Mouse (Mus musculus) urinary bladder, postnatal 36 days (tissue): ENCODE measurements at regions not wholly inside any gene's neighbourhood (a gene's known extent, or its start where the extent isn't known, plus 50 kb on each side); places are given as distances from the start of the nearest gene placed in this dataset.
"Not testable (repeated sequence)": the region's sequence is repeated elsewhere in the genome, so short reads cannot be mapped to it uniquely, and the experiment has no call there.

Source experiments
- DNase-seq, 2 experiments: peaks; one replicate each; pipeline ENCODE4 v3.0.0; 2022; ENCODE audit warnings: low spot score in 2 of 2, mixed read lengths in 1 of 2

DNA sequence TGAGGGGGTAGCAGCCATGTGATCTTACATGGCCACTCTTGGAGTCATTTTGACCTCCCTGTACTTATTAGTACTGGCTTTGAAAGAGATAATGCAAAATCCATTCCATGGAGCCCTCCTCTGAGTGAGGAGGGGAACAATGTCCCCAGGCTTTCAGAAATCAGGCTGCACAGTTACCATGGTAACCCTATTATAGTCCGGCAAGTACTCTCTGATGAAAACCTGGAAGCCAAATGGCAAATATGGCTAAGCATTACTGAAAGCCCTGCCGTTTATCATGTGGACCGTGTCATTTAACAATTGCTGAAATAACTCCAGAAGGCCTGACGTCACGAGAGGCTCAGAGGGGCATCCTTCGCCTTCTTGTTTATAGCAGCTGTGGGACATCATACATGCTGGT is 82.5 kb upstream of the Xcl1 start:
- DNase-seq, result no peak

DNA sequence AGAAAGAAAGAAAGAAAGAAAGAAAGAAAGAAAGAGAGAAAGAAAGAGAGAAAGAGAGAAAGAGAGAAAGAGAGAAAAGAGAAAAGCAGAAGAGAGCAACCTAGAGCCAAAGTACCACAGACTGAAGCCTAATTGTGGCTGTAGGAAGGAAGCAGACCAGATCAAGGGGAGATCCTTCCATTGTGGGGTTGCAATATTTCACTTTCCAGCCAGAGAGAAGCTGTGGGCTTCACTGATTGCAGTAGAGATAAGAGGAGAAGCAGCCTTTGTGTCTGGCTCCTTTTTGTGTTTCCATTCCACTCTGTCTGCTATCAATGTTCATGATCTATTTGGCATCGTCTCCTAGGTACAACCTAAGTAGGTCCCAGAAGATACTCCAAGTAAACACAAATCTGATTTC is 79.0 kb upstream of the Xcl1 start:
- DNase-seq, result no peak

DNA sequence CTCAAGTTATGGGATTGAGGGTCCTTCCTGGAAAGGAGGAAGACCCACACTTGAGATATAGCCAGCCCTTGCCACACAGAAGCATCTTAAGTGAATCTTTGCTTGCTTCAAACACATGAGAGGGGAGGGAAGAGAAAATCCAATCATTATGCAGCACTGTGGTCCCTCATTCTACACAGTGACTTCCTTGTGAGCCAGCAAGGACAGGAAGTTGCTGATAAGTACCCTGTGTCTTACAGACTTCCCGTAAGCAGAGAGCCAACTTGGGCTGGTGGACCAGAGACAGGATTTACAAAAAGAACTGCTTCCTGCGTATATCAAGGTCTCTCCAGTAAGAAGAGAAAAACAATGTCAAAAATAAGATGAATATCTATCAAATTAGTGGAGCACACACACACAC is 78.1 kb upstream of the Xcl1 start:
- no peak for DNase-seq

DNA sequence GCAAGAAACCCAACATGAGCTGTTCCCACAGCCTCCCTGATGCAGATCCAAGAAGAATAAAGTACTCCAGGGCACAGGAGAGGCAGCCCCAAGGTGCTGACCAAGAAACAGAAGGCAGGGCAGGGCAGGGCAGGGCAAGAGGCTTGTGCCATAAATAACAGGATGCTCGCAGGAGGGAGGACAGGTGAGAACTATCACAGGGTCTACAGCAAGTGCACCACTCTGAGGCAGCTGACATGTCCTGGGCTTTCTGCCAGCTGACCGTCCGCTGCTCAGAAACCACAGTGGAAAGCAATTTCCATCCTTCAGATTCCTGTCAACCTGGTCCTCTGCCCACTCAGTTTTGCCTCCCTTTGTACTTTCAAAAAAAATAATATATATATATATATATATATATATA is 77.0 kb upstream of the Xcl1 start:
- DNase-seq, result no peak

DNA sequence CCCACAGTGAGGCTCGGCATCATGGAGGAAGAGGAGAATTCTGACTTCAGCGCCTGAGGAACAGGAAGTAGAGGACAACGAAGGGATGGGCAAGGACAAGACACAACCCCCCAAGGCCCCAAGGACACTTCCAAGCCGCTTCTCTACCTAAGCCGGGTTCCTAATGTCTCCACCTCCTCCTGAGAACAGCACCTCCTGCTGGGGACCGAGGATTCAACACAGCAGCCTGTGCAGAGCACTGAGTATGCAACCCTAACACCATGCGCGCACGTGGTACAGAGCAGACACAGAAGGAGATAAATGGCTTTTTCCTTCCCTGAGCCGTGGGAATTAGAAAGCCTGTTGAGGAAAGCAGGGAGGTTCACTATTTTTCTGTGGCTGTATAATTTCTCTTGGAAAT is 64.2 kb upstream of the Xcl1 start:
- no peak for DNase-seq

DNA sequence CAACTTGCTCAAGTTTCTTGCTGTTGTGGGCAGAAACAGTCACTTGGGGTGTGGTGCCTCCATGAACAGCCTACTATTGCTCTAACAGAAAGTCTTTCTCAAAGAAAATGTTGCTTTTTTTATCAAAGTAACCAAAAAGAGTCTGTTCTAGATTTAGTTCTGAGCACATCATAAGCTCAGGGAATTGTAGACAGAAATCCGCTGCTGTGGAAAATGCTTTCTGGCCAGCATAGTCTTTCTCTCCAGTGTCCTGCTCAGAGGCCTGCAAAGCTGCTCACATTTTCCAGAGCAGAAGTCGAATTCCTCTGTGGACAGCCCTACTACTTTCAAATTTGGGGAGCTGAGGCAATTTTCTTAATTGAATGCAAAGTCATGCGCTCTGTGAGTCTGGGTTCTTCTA is 63.3 kb upstream of the Xcl1 start:
- no peak for DNase-seq

DNA sequence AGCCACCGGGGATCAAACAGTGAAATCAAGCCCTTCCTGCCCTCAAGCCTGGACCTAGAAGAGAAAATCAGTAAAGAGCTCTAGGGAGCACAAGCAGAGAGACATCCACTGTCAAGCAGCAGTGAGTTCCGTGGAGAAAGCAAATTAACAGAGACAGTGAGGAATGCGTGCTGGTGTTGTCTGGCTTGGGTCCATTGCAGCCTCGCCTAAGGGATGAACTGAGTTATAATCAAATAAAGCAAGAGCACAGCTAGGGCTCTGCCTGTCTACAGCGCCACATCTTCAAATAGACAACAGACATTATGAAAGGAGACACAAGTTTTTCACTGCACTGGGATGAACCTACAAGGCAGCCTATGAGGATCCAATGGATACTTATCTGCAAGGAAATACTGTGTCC is 62.3 kb upstream of the Xcl1 start:
- DNase-seq, result peak in 1 of 2 experiments; percentile 33

DNA sequence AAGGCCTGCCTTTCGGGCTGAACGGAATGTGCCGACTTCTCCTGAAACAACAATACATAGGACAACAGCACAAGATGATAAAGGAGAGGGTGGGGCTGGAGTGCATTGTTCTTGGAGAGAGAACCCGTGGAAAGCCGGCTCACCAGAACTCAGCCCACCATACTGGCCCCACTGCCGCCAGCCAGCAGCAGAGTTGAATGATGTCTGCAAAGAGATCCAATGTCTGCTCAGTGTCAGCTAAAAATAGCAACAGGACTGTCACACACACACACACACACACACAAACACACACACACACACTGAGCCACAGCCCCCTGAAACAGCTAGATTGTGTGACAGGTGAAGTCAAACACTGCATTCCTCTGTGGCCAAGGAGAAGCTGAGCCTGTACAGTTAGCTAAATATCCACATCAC is 58.9 kb upstream of the Xcl1 start:
- no peak for DNase-seq

DNA sequence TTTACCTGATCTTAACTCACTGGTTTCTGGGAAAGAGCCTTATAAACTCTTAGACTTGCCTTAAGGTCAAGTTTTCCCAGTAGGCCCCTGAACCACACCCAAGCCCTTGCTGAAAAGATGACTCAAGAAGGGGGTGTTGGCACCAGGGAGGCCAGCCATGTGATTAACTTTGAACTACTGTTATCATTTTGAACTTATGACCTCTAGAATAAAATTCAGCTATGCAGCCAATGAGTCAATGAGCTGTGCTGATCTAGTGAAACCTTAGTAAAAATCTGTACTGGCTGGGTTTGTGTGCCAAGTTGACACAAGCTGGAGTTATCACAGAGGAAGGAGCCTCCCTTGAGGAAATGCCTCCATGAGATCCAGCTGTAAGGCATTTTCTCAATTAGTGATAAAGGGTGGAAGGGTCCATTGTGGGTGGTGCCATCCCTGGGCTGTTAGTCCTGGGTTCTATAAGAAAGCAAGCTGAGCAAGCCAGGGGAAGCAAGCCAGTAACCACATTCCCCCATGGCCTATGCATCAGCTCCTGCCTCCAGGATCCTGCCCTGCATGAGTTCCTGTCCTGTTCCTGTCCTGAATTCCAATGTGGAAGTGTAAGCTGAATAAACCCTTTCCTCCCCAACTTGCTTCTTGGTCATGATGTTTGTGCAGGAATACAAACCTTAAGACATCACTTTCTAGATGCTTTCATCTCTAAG is 58.0 kb upstream of the Xcl1 start:
- peak in 1 of 2 experiments; percentile 29 for DNase-seq

DNA sequence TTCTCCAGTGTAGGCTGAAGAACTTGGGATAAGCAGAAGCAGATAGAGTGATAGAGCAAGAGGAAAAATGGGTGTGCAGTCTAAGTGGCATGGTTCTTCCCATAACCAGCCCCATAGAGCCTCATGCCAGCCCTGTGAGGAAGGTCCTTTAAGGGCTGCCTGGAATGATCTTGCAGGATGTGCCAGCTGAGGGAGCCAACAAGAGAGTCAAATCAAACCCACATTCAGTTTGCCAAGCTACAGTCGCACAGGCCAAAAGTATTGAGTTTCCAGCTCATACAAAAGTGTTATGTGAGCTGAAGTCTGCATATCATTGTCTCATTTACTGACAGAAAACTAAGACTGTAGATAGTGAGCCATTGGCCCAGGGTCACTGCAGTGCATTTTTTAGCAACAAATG is 53.7 kb upstream of the Xcl1 start:
- peak in 1 of 2 experiments; percentile 34 for DNase-seq

DNA sequence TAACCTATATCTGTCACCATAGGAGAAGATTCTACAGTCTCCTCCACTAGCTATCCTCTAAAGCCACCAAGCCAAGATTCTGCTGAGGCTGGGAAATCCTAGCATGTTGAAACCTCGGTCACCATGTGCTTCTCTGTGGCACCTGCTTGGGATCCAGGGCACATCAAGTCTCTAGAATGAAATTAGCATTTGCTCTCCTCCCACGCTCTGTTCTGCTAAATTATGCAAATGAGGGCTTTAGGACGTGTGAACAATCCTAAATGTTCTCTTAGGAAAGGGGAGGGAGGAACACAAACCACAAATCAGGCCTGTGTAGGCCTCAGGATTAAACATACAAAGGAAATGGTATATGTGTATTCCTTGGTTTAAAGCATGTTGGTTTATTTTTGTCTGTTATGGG is 52.9 kb upstream of the Xcl1 start:
- no peak for DNase-seq

DNA sequence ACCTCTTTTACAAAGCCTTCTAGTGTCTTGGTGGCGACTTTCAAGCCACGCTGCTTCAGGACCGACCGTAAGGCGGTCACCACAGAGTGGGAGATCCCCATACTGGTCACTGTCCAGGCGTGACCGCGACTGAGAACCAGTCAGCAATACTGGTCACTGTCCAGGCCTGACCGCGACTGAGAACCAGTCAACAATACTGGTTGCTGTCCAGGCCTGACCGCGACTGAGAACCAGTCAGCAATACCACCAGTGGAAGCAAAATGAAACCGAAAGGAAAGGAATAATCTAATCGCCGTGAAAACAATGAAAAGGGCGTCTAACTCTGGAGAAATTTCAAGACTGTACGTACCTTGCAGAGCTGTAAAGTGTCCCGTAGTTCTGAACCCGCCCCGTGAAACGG is 50.2 kb upstream of the Xcl1 start:
- not testable (repeated sequence) for DNase-seq
